In the genomic region with DNA sequence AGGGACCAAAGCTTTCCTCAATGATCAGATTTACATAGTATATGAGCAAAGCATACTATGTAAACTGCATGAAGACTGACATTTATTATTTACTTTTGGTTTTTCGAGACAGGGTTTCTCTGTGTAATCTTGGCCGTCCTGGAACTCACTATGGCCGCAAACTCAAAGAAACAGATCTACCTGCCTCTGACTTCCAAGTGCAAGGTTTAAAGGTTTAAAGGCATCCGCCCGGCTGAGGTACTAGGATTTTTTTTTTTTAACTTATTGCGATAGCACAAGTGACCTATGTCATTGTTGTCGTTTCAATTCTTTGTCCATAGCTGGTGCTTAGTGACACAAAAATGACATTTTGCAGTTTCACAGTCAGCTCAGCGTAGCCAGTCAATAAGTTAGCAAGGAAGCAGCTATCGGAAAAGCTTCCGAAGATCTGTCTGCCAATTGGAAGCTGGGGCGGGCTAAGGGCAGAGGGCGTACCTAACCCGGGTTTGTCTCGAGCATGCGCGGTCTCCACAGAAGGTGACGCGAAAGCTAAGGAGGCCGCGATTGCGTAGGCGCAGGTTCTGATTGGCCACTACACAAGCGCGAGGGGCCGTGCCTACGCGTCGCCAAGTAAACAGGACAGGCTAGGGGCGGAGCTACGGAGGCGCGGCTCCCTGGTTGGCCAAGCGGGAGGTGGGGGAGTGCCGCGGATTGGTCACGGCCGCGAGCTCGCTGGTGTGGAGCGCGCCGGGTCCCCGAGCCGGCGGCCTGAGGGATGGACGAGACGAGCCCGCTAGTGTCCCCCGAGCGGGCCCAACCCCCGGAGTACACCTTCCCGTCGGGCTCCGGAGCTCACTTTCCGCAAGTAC, we compare ENCODE assay signal across 1 mouse cellular context.
TF ChIP-seq lines count a peak whose summit lies in the region.

A gene (plus strand): TSS at position 723 of the 848 bp plus-strand sequence.

TF ChIP-seq in myocyte, 11 proteins besides CTCF, POLR2A, EP300 and RAD21 (continued from another document):
- TF ChIP-seq TCF12 (IDR thresholded peaks at IDR 0.05; ENCODE audit: insufficient read depth, poor library complexity, severe bottlenecking) (no peak), SRF (IDR thresholded peaks at IDR 0.05; ENCODE audit: control insufficient read depth, insufficient read length, low read depth) (peak; percentile 34)
